Mouse (Mus musculus) myocyte (in vitro differentiated cells): Measurements from ENCODE around the gene Tmem82. TPM values are rescaled to one million over a fixed set of nuclear protein-coding genes. Genes with fewer than 3 reads are reported as not detected.

Experiments used
- H3K27me3 ChIP-seq: one replicate; pipeline ENCODE4 v1.6.1; 2011; ENCODE audit not compliant: control insufficient read depth, insufficient read depth, insufficient read length
- H3K36me3 ChIP-seq: one replicate; pipeline ENCODE4 v1.6.1; 2011; ENCODE audit not compliant: control insufficient read depth, insufficient read depth
- H3K4me2 ChIP-seq: one replicate; pipeline ENCODE4 v1.6.1; 2011; ENCODE audit warnings: low read depth, control low read depth
- H3K4me3 ChIP-seq: one replicate; pipeline ENCODE4 v1.5.1; 2011; ENCODE audit warnings: mild to moderate bottlenecking, control low read depth, moderate library complexity
- H3K79me2 ChIP-seq: one replicate; pipeline ENCODE4 v1.6.1; 2011; ENCODE audit not compliant: control insufficient read depth, insufficient read depth
- H3ac ChIP-seq: one replicate; pipeline ENCODE4 v1.6.1; 2011; ENCODE audit not compliant: control insufficient read depth, insufficient read length
- CEBPB ChIP-seq: IDR thresholded peaks from 2 replicates; pipeline ENCODE4 v1.6.1; 2011; ENCODE audit warnings: mild to moderate bottlenecking, moderate library complexity; ENCODE audit not compliant: poor library complexity, insufficient read depth, severe bottlenecking
- E2F4 ChIP-seq: IDR thresholded peaks from one replicate; pipeline ENCODE4 v1.6.1; 2011; ENCODE audit warnings: mild to moderate bottlenecking, control low read depth, moderate library complexity; ENCODE audit not compliant: insufficient read depth
- MAX ChIP-seq: IDR thresholded peaks from one replicate; pipeline ENCODE4 v1.6.1; 2011; ENCODE audit warnings: low read depth, mild to moderate bottlenecking, control low read depth
- MYOD1 ChIP-seq, 3 experiments: IDR thresholded peaks; one replicate each; pipeline ENCODE4 v1.6.1; 2011; ENCODE audit warnings: control low read depth in 2 of 3, low read depth in 2 of 3, mild to moderate bottlenecking in 2 of 3, moderate library complexity in 1 of 3; ENCODE audit not compliant: insufficient read length in 2 of 3, control insufficient read depth in 1 of 3
- MYOG ChIP-seq, 3 experiments: IDR thresholded peaks; one replicate each; pipeline ENCODE4 v1.6.1; 2011; ENCODE audit warnings: control low read depth in 2 of 3, low read depth in 2 of 3, mild to moderate bottlenecking in 2 of 3; ENCODE audit not compliant: insufficient read length in 2 of 3, control insufficient read depth in 1 of 3, insufficient read depth in 1 of 3
- POLR2A ChIP-seq: IDR thresholded peaks from one replicate; pipeline ENCODE4 v1.6.1; 2011; ENCODE audit warnings: low read depth, mild to moderate bottlenecking, control low read depth, moderate library complexity; ENCODE audit not compliant: insufficient read length
- POLR2AphosphoS2 ChIP-seq: IDR thresholded peaks from one replicate; pipeline ENCODE4 v1.6.1; 2011; ENCODE audit warnings: low read depth, control low read depth; ENCODE audit not compliant: insufficient read length
- REST ChIP-seq: IDR thresholded peaks from one replicate; pipeline ENCODE4 v1.6.1; 2011; ENCODE audit warnings: mild to moderate bottlenecking, control low read depth, moderate library complexity; ENCODE audit not compliant: insufficient read depth, insufficient read length
- SRF ChIP-seq: IDR thresholded peaks from one replicate; pipeline ENCODE4 v1.6.1; 2011; ENCODE audit warnings: low read depth; ENCODE audit not compliant: control insufficient read depth, insufficient read length
- TCF12 ChIP-seq: IDR thresholded peaks from one replicate; pipeline ENCODE4 v1.6.1; 2011; ENCODE audit warnings: mild to moderate bottlenecking, control low read depth; ENCODE audit not compliant: poor library complexity, insufficient read depth, severe bottlenecking
- TCF3 ChIP-seq: IDR thresholded peaks from one replicate; pipeline ENCODE4 v1.6.1; 2011; ENCODE audit warnings: low read depth, control low read depth; ENCODE audit not compliant: insufficient read length
- USF1 ChIP-seq: IDR thresholded peaks from one replicate; pipeline ENCODE4 v1.6.1; 2011; ENCODE audit warnings: low read depth, mild to moderate bottlenecking, control low read depth, moderate library complexity
- polyA plus RNA-seq: library from polyadenylated mRNA; unstranded; fragments of >200 nt; fragmentation: generic; extraction: Trizol; gene quantifications from one replicate; pipeline ENCODE4 v1.2.1, GENCODE M21; 2012; ENCODE audit warnings: missing spikeins

The Tmem82 gene
- polyA plus RNA-seq, 1 experiment: 0.02 TPM

DNA sequence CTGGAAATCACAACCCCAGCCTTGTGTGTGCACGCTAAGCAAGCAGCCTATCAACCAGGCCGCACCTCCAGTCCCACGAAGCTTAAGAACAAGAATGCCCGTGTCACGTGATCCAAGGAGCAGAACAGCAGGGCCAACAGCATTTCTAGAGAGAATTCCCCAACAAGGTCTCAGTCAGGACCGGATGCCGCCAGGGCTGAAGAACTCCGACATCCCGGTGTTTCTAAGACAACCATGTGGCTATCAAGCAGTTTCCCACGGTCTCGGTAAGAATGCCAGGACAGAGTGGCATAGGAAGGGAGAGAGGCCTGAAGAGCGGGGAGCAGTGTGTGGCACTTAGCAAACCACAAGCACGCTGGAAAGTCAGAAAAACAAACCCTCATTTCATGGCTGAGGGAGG is 35.4 kb upstream of the Tmem82 start:
- TF ChIP-seq USF1: no peak
- no peak for TF ChIP-seq POLR2A
- TF ChIP-seq SRF: no peak
- no peak for TF ChIP-seq TCF12
- no peak for TF ChIP-seq POLR2AphosphoS2
- TF ChIP-seq TCF3: no peak
- no peak for TF ChIP-seq CEBPB
- TF ChIP-seq MYOG (IDR thresholded peaks at IDR 0.05; ENCODE audit: control insufficient read depth in 1 of 3, insufficient read depth in 1 of 3, insufficient read length in 2 of 3, low read depth in 2 of 3): no peak
- no peak for TF ChIP-seq REST
- TF ChIP-seq MYOD1 (IDR thresholded peaks at IDR 0.05; ENCODE audit: control insufficient read depth in 1 of 3, insufficient read length in 2 of 3, low read depth in 2 of 3): no peak
- TF ChIP-seq MAX: no peak
- no peak for TF ChIP-seq E2F4
- Histone ChIP-seq H3K4me3 (no peak overlapping the region), H3K27me3 (no peaks in the 10 kb centered on the region), H3ac (no peak overlapping the region), H3K79me2 (peaks cover 5% of the 10 kb centered on the region), H3K4me2 (no peak overlapping the region), H3K36me3 (no peaks in the 10 kb centered on the region)

GRCm38 (mm10) chr4:141653044-141653443 is 34.6 kb upstream of the Tmem82 start:
- Histone ChIP-seq H3ac (no peak overlapping the region), H3K27me3 (no peaks in the 10 kb centered on the region), H3K4me3 (no peak overlapping the region), H3K36me3 (no peaks in the 10 kb centered on the region), H3K79me2 (peaks cover 8% of the 10 kb centered on the region), H3K4me2 (no peak overlapping the region)
- TF ChIP-seq MAX: no peak
- TF ChIP-seq MYOD1 (IDR thresholded peaks at IDR 0.05; ENCODE audit: control insufficient read depth in 1 of 3, insufficient read length in 2 of 3, low read depth in 2 of 3): no peak
- TF ChIP-seq USF1: no peak

GRCm38 (mm10) chr4:141651944-141652343 is 33.5 kb upstream of the Tmem82 start:
- TF ChIP-seq USF1 (no peak), TCF3 (no peak), POLR2AphosphoS2 (no peak), E2F4 (no peak), MAX (no peak), POLR2A (no peak), SRF (no peak), MYOD1 (IDR thresholded peaks at IDR 0.05; ENCODE audit: control insufficient read depth in 1 of 3, insufficient read length in 2 of 3, low read depth in 2 of 3) (no peak), REST (no peak), MYOG (IDR thresholded peaks at IDR 0.05; ENCODE audit: control insufficient read depth in 1 of 3, insufficient read depth in 1 of 3, insufficient read length in 2 of 3, low read depth in 2 of 3) (no peak), CEBPB (no peak)
- no peaks in the 10 kb centered on the region for H3K36me3 ChIP-seq
- H3ac ChIP-seq: no peak overlapping the region

GRCm38 (mm10) chr4:141651286-141651685 is 32.9 kb upstream of the Tmem82 start:
- Histone ChIP-seq H3K4me3 (no peak overlapping the region), H3K79me2 (peaks cover 13% of the 10 kb centered on the region), H3K36me3 (no peaks in the 10 kb centered on the region), H3K4me2 (no peak overlapping the region), H3K27me3 (no peaks in the 10 kb centered on the region), H3ac (no peak overlapping the region)
- TF ChIP-seq MYOD1 (IDR thresholded peaks at IDR 0.05; ENCODE audit: control insufficient read depth in 1 of 3, insufficient read length in 2 of 3, low read depth in 2 of 3) (no peak), REST (no peak), POLR2AphosphoS2 (no peak), MAX (no peak), E2F4 (no peak), CEBPB (no peak), POLR2A (no peak), TCF3 (no peak), MYOG (IDR thresholded peaks at IDR 0.05; ENCODE audit: control insufficient read depth in 1 of 3, insufficient read depth in 1 of 3, insufficient read length in 2 of 3, low read depth in 2 of 3) (no peak), TCF12 (no peak), USF1 (no peak), SRF (no peak)

More at GRCm38 (mm10) chr4:141651944-141652343, 33.5 kb upstream of the Tmem82 start:
- H3K79me2 ChIP-seq: peaks cover 8% of the 10 kb centered on the region
- H3K4me3 ChIP-seq: no peak overlapping the region
- H3K4me2 ChIP-seq: no peak overlapping the region
- no peaks in the 10 kb centered on the region for H3K27me3 ChIP-seq

GRCm38 (mm10) chr4:141649244-141649643 is 30.8 kb upstream of the Tmem82 start:
- no peak for TF ChIP-seq MYOG (IDR thresholded peaks at IDR 0.05; ENCODE audit: control insufficient read depth in 1 of 3, insufficient read depth in 1 of 3, insufficient read length in 2 of 3, low read depth in 2 of 3)
- TF ChIP-seq E2F4: no peak
- TF ChIP-seq MYOD1 (IDR thresholded peaks at IDR 0.05; ENCODE audit: control insufficient read depth in 1 of 3, insufficient read length in 2 of 3, low read depth in 2 of 3): no peak
- no peak for TF ChIP-seq MAX
- TF ChIP-seq POLR2AphosphoS2: no peak
- TF ChIP-seq REST: no peak
- TF ChIP-seq TCF12: no peak
- H3K4me3 ChIP-seq: no peak overlapping the region
- H3ac ChIP-seq: no peak overlapping the region
- H3K36me3 ChIP-seq: no peaks in the 10 kb centered on the region
- no peak overlapping the region for H3K4me2 ChIP-seq
- no peaks in the 10 kb centered on the region for H3K27me3 ChIP-seq
- peaks cover 13% of the 10 kb centered on the region for H3K79me2 ChIP-seq
